ENCODE assay signal across 10 mouse cellular contexts in the genomic region with DNA sequence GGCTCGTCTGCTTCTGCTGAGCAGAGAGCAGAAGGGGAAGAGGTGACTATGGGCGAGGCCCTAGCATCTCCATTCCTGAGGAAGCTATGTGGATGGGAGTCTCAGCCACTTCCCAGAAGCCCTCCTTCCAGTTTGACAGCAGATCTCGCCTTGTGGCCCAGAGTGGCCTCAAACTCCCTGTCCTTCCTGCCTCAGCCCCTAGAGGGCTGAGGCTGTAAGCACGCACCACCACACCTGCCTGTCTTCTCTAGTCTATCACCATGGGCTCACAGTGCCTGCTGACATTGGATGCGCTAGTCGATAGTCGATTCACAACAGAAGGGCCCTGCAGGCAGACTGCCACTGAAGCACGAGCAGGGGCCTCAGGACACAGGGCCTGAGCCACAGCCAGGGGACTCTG. TPM values are rescaled to one million over a fixed set of nuclear protein-coding genes. Genes with fewer than 3 reads are reported as not detected.
A peak's percentile ranks its signal among the peaks of the same experiment; 100 is the strongest.
DNase-seq lines count a peak whose midpoint lies in the region; ATAC-seq and TF ChIP-seq lines count a peak whose summit lies in the region.
"Had no signal": no experiment of that assay in that cellular context is flagged by ENCODE, and none has a peak within 500 bp of the region (broad histone marks: within the 10 kb centered on the region; RNA-seq: fewer than 3 reads in every experiment).

No protein-coding gene starts in this region.

- H3K27me3 ChIP-seq in forebrain, postnatal 0 days (ENCODE audit: insufficient read depth, low read length), result no peaks in the 10 kb centered on the region
- H3K27me3 ChIP-seq in forebrain, embryonic 10.5 days (ENCODE audit: poor library complexity, severe bottlenecking), result no peaks in the 10 kb centered on the region
- no peaks in the 10 kb centered on the region for H3K27me3 ChIP-seq in liver, embryonic 11.5 days (replicated peaks; ENCODE audit: control insufficient read depth, insufficient read depth, low read length)
- H3K27me3 ChIP-seq in liver, embryonic 12.5 days (replicated peaks), result no peaks in the 10 kb centered on the region
- no peaks in the 10 kb centered on the region for H3K27me3 ChIP-seq in G1E (ENCODE audit: insufficient read depth, low read length)
- H3K27me3 ChIP-seq in liver, postnatal 0 days (ENCODE audit: insufficient read depth, low read length), result no peaks in the 10 kb centered on the region
- H3K27me3 ChIP-seq: embryonic facial prominence, embryonic 15.5 days; liver, embryonic 13.5 days had no signal

- intact Hi-C loops in left cerebral cortex, postnatal 4 days (cut with DNase I), result loop anchor here (10.0 kb wide), 1 partner anchor 68 kb away; no protein-coding TSS in a partner anchor

- ATAC-seq in forebrain, postnatal 0 days, result peak; percentile 15; the same call in 1 of the 2 replicates
- ATAC-seq in liver, embryonic 11.5 days (replicated peaks; ENCODE audit: low FRiP score), result no peak
- ATAC-seq in liver, embryonic 12.5 days, result no peak
- no peak for ATAC-seq in G1E (ENCODE audit: extremely low read depth, insufficient number of reproducible peaks, low FRiP score, poor library complexity, severe bottlenecking)
- peak; percentile 46; the same call in 1 of the 2 replicates for ATAC-seq in liver, postnatal 0 days
- no peak; the same call in 1 of the 2 replicates for ATAC-seq in granulocyte monocyte progenitor cell, adult 5-6 weeks (replicated peaks; ENCODE audit: poor library complexity, severe bottlenecking)

- H3K36me3 ChIP-seq in forebrain, postnatal 0 days (ENCODE audit: insufficient read depth), result peaks cover 15% of the 10 kb centered on the region
- H3K36me3 ChIP-seq in forebrain, embryonic 10.5 days (replicated peaks), result peaks cover 19% of the 10 kb centered on the region
- H3K36me3 ChIP-seq in liver, embryonic 11.5 days (ENCODE audit: control insufficient read depth, insufficient read depth, low read length), result peaks cover 5% of the 10 kb centered on the region; the same call in 1 of the 2 replicates
- H3K36me3 ChIP-seq in liver, embryonic 12.5 days, result peaks cover 28% of the 10 kb centered on the region; the same call in 1 of the 2 replicates
- H3K36me3 ChIP-seq in G1E (replicated peaks), result peaks cover 77% of the 10 kb centered on the region
- H3K36me3 ChIP-seq in liver, postnatal 0 days (replicated peaks; ENCODE audit: insufficient read depth, low read length), result no peaks in the 10 kb centered on the region

- no peak overlapping the region for H3K4me2 ChIP-seq in forebrain, postnatal 0 days (ENCODE audit: low read depth)
- H3K4me2 ChIP-seq in liver, embryonic 11.5 days, result no peak overlapping the region
- H3K4me2 ChIP-seq in liver, embryonic 12.5 days, result no peak overlapping the region
- H3K4me2 ChIP-seq in liver, postnatal 0 days (ENCODE audit: low read depth, low read length), result no peak overlapping the region
- H3K4me2 ChIP-seq: embryonic facial prominence, embryonic 15.5 days; liver, embryonic 13.5 days had no signal

- H3K4me1 ChIP-seq in forebrain, postnatal 0 days (ENCODE audit: insufficient read depth), result no peaks in the 10 kb centered on the region
- H3K4me1 ChIP-seq in forebrain, embryonic 10.5 days, result peaks cover 8% of the 10 kb centered on the region
- H3K4me1 ChIP-seq in liver, embryonic 11.5 days (replicated peaks; ENCODE audit: control insufficient read depth, insufficient read depth, low read length), result peaks cover 7% of the 10 kb centered on the region
- peaks cover 19% of the 10 kb centered on the region for H3K4me1 ChIP-seq in liver, embryonic 12.5 days
- H3K4me1 ChIP-seq in G1E (ENCODE audit: insufficient read depth, low read depth, low read length), result peaks cover 65% of the 10 kb centered on the region
- H3K4me1 ChIP-seq in liver, postnatal 0 days (ENCODE audit: insufficient read depth), result no peaks in the 10 kb centered on the region

- H3K27ac ChIP-seq in forebrain, postnatal 0 days (ENCODE audit: low read depth, low read length), result no peak overlapping the region
- H3K27ac ChIP-seq in forebrain, embryonic 10.5 days, result no peak overlapping the region
- no peak overlapping the region for H3K27ac ChIP-seq in liver, embryonic 11.5 days (ENCODE audit: low read depth, low read length)
- H3K27ac ChIP-seq in liver, embryonic 12.5 days, result no peak overlapping the region
- no peak overlapping the region for H3K27ac ChIP-seq in liver, postnatal 0 days (ENCODE audit: low read depth)
- H3K27ac ChIP-seq: embryonic facial prominence, embryonic 15.5 days; liver, embryonic 13.5 days had no signal

- no peaks in the 10 kb centered on the region for H3K9me3 ChIP-seq in forebrain, postnatal 0 days (ENCODE audit: low read length)
- H3K9me3 ChIP-seq in forebrain, embryonic 10.5 days, result no peaks in the 10 kb centered on the region
- no peaks in the 10 kb centered on the region for H3K9me3 ChIP-seq in liver, embryonic 11.5 days (ENCODE audit: control insufficient read depth, low read length)
- H3K9me3 ChIP-seq in liver, embryonic 12.5 days (replicated peaks), result no peaks in the 10 kb centered on the region
- H3K9me3 ChIP-seq in G1E (replicated peaks), result no peaks in the 10 kb centered on the region
- no peaks in the 10 kb centered on the region for H3K9me3 ChIP-seq in liver, postnatal 0 days (ENCODE audit: low read length)
- H3K9me3 ChIP-seq: embryonic facial prominence, embryonic 15.5 days; liver, embryonic 13.5 days had no signal

- no peak overlapping the region for H3K9ac ChIP-seq in forebrain, postnatal 0 days
- no peak overlapping the region for H3K9ac ChIP-seq in liver, embryonic 11.5 days (ENCODE audit: low read depth, low read length)
- no peak overlapping the region for H3K9ac ChIP-seq in liver, embryonic 12.5 days
- H3K9ac ChIP-seq in liver, postnatal 0 days (replicated peaks), result no peak overlapping the region
- H3K9ac ChIP-seq: embryonic facial prominence, embryonic 15.5 days; liver, embryonic 13.5 days had no signal

- H3K4me3 ChIP-seq in forebrain, postnatal 0 days (ENCODE audit: low read depth, low read length), result no peak overlapping the region
- no peak overlapping the region for H3K4me3 ChIP-seq in forebrain, embryonic 10.5 days
- H3K4me3 ChIP-seq in liver, embryonic 11.5 days (ENCODE audit: low read depth, low read length), result no peak overlapping the region
- no peak overlapping the region for H3K4me3 ChIP-seq in liver, embryonic 12.5 days
- no peak overlapping the region for H3K4me3 ChIP-seq in G1E (ENCODE audit: low read depth, low read length)
- H3K4me3 ChIP-seq in liver, postnatal 0 days (ENCODE audit: low read depth, low read length), result no peak overlapping the region
- H3K4me3 ChIP-seq: embryonic facial prominence, embryonic 15.5 days; liver, embryonic 13.5 days had no signal

- peak; percentile 54 for TF ChIP-seq CTCF in forebrain, postnatal 0 days (IDR thresholded peaks at IDR 0.05; ENCODE audit: low read depth)
- 0 out of 2 replicates have a peak, but pooled peaks have one; percentile 17 for TF ChIP-seq CTCF in G1E (IDR thresholded peaks at IDR 0.05; ENCODE audit: low read depth, low read length)
- TF ChIP-seq CTCF in liver, postnatal 0 days (IDR thresholded peaks at IDR 0.05; ENCODE audit: low read depth), result peak; percentile 52; the same call in 1 of the 2 replicates

- DNase-seq in forebrain, postnatal 0 days, result no peak
- no peak for DNase-seq in forebrain, embryonic 10.5 days (ENCODE audit: extremely low spot score, low spot score)
- peak; percentile 31 for DNase-seq in liver, embryonic 11.5 days (ENCODE audit: low spot score)
- DNase-seq in G1E (ENCODE audit: low spot score), result no peak
- DNase-seq in liver, postnatal 0 days, result peak; percentile 27
- no peak for DNase-seq in left cerebral cortex, postnatal 4 days
- DNase-seq: liver, embryonic 13.5 days had no signal

- 62% methylated on average over 8 of the region's 8 CpGs for WGBS in forebrain, postnatal 0 days
- 59% methylated on average over 8 of the region's 8 CpGs for WGBS in forebrain, embryonic 10.5 days
- 61% methylated on average over 8 of the region's 8 CpGs for WGBS in liver, embryonic 11.5 days
- WGBS in liver, embryonic 12.5 days (ENCODE audit: insufficient replicate concordance), result 58% methylated on average over 8 of the region's 8 CpGs
- 57% methylated on average over 8 of the region's 8 CpGs for WGBS in liver, postnatal 0 days (ENCODE audit: insufficient replicate concordance)

- TF ChIP-seq EP300 in liver, postnatal 0 days (IDR thresholded peaks at IDR 0.05; ENCODE audit: low read depth), result no peak

RNA-seq across cellular contexts. Expression of a gene that starts 18.1 kb away (rescaled TPM):
- total RNA-seq in forebrain, postnatal 0 days (2014; rRNA removed), result 72.3 and 83.8 TPM in 2 replicates
- polyA plus RNA-seq in forebrain, postnatal 0 days (2015; fragmentation: Nextera tagmentation; extraction: Ambion mirVana), result 50.3 and 52.2 TPM in 2 replicates
- polyA plus RNA-seq in forebrain, embryonic 10.5 days (2016; fragmentation: Nextera tagmentation; extraction: Ambion mirVana), result 34.4 and 34.7 TPM in 2 replicates
- polyA plus RNA-seq in liver, embryonic 11.5 days (2014; fragmentation: Nextera tagmentation; extraction: Ambion mirVana), result 21.6 and 21.9 TPM in 2 replicates
- 14.3 and 15.9 TPM in 2 replicates for polyA plus RNA-seq in liver, embryonic 12.5 days (2016; fragmentation: Nextera tagmentation; extraction: Ambion mirVana)
- 12.3 and 12.7 TPM in 2 replicates for total RNA-seq in G1E (2014; fragmentation: Nextera tagmentation)
- 16.1 and 16.4 TPM in 2 replicates for total RNA-seq in G1E (2017)
- 14.2 and 14.4 TPM in 2 replicates for polyA plus RNA-seq in G1E (2012)
- 9.9 and 12.0 TPM in 2 replicates for polyA plus RNA-seq in liver, postnatal 0 days (2015; fragmentation: Nextera tagmentation; extraction: Ambion mirVana)
- total RNA-seq in granulocyte monocyte progenitor cell, adult 5-6 weeks (2014; fragmentation: Nextera tagmentation), result 6.3 and 11.5 TPM in 2 replicates
- 7.4 and 8.0 TPM in 2 replicates for total RNA-seq in granulocyte monocyte progenitor cell, adult 5-6 weeks (2017)
- total RNA-seq in left cerebral cortex, postnatal 4 days (2021), result 10 to 100 TPM; 48.3 to 50.1 TPM

RNA-seq across cellular contexts. Expression of a gene that starts 32.9 kb away (rescaled TPM):
- total RNA-seq in forebrain, postnatal 0 days (2014; rRNA removed), result 3.5 and 5.5 TPM in 2 replicates
- polyA plus RNA-seq in forebrain, postnatal 0 days (2015; fragmentation: Nextera tagmentation; extraction: Ambion mirVana), result 3.7 and 6.2 TPM in 2 replicates
- polyA plus RNA-seq in forebrain, embryonic 10.5 days (2016; fragmentation: Nextera tagmentation; extraction: Ambion mirVana), result 4.8 and 5.2 TPM in 2 replicates
- 1.5 and 1.6 TPM in 2 replicates for polyA plus RNA-seq in liver, embryonic 11.5 days (2014; fragmentation: Nextera tagmentation; extraction: Ambion mirVana)
- polyA plus RNA-seq in liver, embryonic 12.5 days (2016; fragmentation: Nextera tagmentation; extraction: Ambion mirVana), result 1.3 and 1.7 TPM in 2 replicates
- total RNA-seq in G1E (2014; fragmentation: Nextera tagmentation), result not detected in 2 replicates
- under 0.01 TPM in 1 of 2 replicates, not detected in the other for total RNA-seq in G1E (2017)
- 0.01 TPM in 1 of 2 replicates, not detected in the other for polyA plus RNA-seq in G1E (2012)
- 0.31 and 0.32 TPM in 2 replicates for polyA plus RNA-seq in liver, postnatal 0 days (2015; fragmentation: Nextera tagmentation; extraction: Ambion mirVana)
- total RNA-seq in granulocyte monocyte progenitor cell, adult 5-6 weeks (2014; fragmentation: Nextera tagmentation), result not detected in 2 replicates
- total RNA-seq in granulocyte monocyte progenitor cell, adult 5-6 weeks (2017), result not detected in 2 replicates
- total RNA-seq in left cerebral cortex, postnatal 4 days (2021), result 1 to 10 TPM in 1 of 2 experiments, under 1 TPM in 1; 0.44 to 1.1 TPM

Comparison
In these comparisons a context has a peak if more than half of its experiments do, and no peak if none do; other contexts are left out.
1. ATAC-seq: peak in forebrain, postnatal 0 days (single experiment) and liver, postnatal 0 days (single experiment); none in liver, embryonic 11.5 days (single experiment), liver, embryonic 12.5 days (single experiment), G1E (single experiment) and granulocyte monocyte progenitor cell, adult 5-6 weeks (single experiment).
2. DNase-seq: peak in liver, embryonic 11.5 days (single experiment) and liver, postnatal 0 days (single experiment); none in forebrain, postnatal 0 days (single experiment), forebrain, embryonic 10.5 days (single experiment), G1E (single experiment) and left cerebral cortex, postnatal 4 days (single experiment).
3. Peak in every context shown above with its lines, with median percentiles within 50 percentile points of each other: CTCF ChIP-seq.